ENCODE assay signal across 12 mouse cellular contexts in the genomic region with DNA sequence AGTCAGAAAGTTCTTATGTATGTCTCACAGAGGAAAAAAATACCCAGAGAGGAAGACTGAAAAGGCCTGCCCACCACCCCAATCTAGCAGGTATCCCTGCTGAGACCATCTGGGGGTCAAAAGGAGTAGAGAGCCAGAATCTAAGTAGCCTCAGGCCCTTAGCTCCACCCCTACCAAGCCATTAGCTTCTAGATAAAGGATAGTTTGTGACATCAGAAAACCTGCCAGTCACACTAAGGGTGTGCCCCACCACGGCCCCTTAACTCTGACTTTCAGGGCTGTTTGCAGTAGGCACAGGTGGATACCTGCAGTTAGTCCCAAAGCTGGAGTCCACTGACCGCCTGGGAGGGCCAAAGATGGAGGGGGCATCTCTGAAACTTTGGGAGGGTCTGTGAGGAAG. TPM values are rescaled to one million over a fixed set of nuclear protein-coding genes. Genes with fewer than 3 reads are reported as not detected.
DNase-seq lines count a peak whose midpoint lies in the region; ATAC-seq lines count a peak whose summit lies in the region.
"Had no signal": no experiment of that assay in that cellular context is flagged by ENCODE, and none has a peak within 500 bp of the region (broad histone marks: within the 10 kb centered on the region; RNA-seq: fewer than 3 reads in every experiment).

No protein-coding gene starts in this region.

- 72% methylated on average over 2 of the region's 2 CpGs for WGBS in heart, embryonic 15.5 days
- WGBS in liver, embryonic 13.5 days (ENCODE audit: insufficient replicate concordance): 22% methylated on average over 2 of the region's 2 CpGs
- WGBS in stomach, embryonic 15.5 days: 57% methylated on average over 2 of the region's 2 CpGs

- no peaks in the 10 kb centered on the region for H3K9me3 ChIP-seq in heart, embryonic 15.5 days (replicated peaks)
- H3K9me3 ChIP-seq in liver, embryonic 13.5 days (replicated peaks): no peaks in the 10 kb centered on the region
- no peaks in the 10 kb centered on the region for H3K9me3 ChIP-seq in stomach, embryonic 15.5 days
- H3K9me3 ChIP-seq: embryonic facial prominence, embryonic 15.5 days had no signal

- no peaks in the 10 kb centered on the region for H3K36me3 ChIP-seq in heart, embryonic 15.5 days
- peaks cover 3% of the 10 kb centered on the region; the same call in 1 of the 2 replicates for H3K36me3 ChIP-seq in liver, embryonic 13.5 days
- H3K36me3 ChIP-seq in stomach, embryonic 15.5 days: no peaks in the 10 kb centered on the region
- H3K36me3 ChIP-seq: embryonic facial prominence, embryonic 15.5 days had no signal

- DNase-seq in heart, postnatal 4 days: no peak
- peak; percentile 19 for DNase-seq in thymus, postnatal 14 days
- DNase-seq in thymus, postnatal 25 days: no peak
- peak; percentile 76 for DNase-seq in liver, embryonic 13.5 days
- DNase-seq in B cell, adult 2 months: no peak
- no peak for DNase-seq in right cerebral cortex, postnatal 10 days (ENCODE audit: low spot score in 2 of 2)
- DNase-seq: adrenal gland, postnatal 25 days; gastrocnemius, postnatal 36 days; layer of hippocampus, adult 9-11 months had no signal

- H3K4me3 ChIP-seq in heart, embryonic 15.5 days: no peak overlapping the region
- peak overlapping the region; percentile 85 for H3K4me3 ChIP-seq in liver, embryonic 13.5 days (replicated peaks)
- H3K4me3 ChIP-seq in stomach, embryonic 15.5 days (replicated peaks): no peak overlapping the region

- no peak for ATAC-seq in heart, embryonic 15.5 days (replicated peaks; ENCODE audit: insufficient number of reproducible peaks, insufficient read depth, low FRiP score, low read depth)
- peak; percentile 83 for ATAC-seq in liver, embryonic 13.5 days (ENCODE audit: low read depth)
- ATAC-seq in stomach, embryonic 15.5 days (ENCODE audit: insufficient read depth, low FRiP score, low read depth): peak; percentile 78; the same call in 1 of the 2 replicates

- no peak overlapping the region for H3K4me2 ChIP-seq in heart, embryonic 15.5 days
- H3K4me2 ChIP-seq in liver, embryonic 13.5 days: peak overlapping the region; percentile 100
- no peak overlapping the region for H3K4me2 ChIP-seq in stomach, embryonic 15.5 days

- no peak overlapping the region for H3K9ac ChIP-seq in heart, embryonic 15.5 days
- peak overlapping the region; percentile 94 for H3K9ac ChIP-seq in liver, embryonic 13.5 days
- H3K9ac ChIP-seq in stomach, embryonic 15.5 days: no peak overlapping the region

- H3K4me1 ChIP-seq in heart, embryonic 15.5 days (replicated peaks): peaks cover 32% of the 10 kb centered on the region
- H3K4me1 ChIP-seq in liver, embryonic 13.5 days (replicated peaks): peaks cover 77% of the 10 kb centered on the region
- peaks cover 17% of the 10 kb centered on the region for H3K4me1 ChIP-seq in stomach, embryonic 15.5 days

- 0 out of 2 replicates have a peak, but pooled peaks cover 3% of the 10 kb centered on the region for H3K27me3 ChIP-seq in heart, embryonic 15.5 days
- H3K27me3 ChIP-seq in liver, embryonic 13.5 days: peaks cover 35% of the 10 kb centered on the region
- H3K27me3 ChIP-seq in stomach, embryonic 15.5 days (replicated peaks): peaks cover 72% of the 10 kb centered on the region

- H3K27ac ChIP-seq in heart, embryonic 15.5 days: peak overlapping the region; percentile 89; the same call in 1 of the 2 replicates
- H3K27ac ChIP-seq in liver, embryonic 13.5 days: peak overlapping the region; percentile 98
- H3K27ac ChIP-seq in stomach, embryonic 15.5 days: no peak overlapping the region
- H3K27ac ChIP-seq: embryonic facial prominence, embryonic 15.5 days had no signal

RNA-seq across cellular contexts. Expression of a gene that starts 0.6 kb away (rescaled TPM):
- polyA plus RNA-seq in heart, embryonic 15.5 days (2015; fragmentation: Nextera tagmentation; extraction: Ambion mirVana): 26.7 and 29.1 TPM in 2 replicates
- total RNA-seq in heart, postnatal 4 days (2021): 10 to 100 TPM; 40.9 to 42.5 TPM
- polyA plus RNA-seq in liver, embryonic 13.5 days (2015; fragmentation: Nextera tagmentation; extraction: Ambion mirVana): 10.6 and 13.0 TPM in 2 replicates
- 1.7 and 2.2 TPM in 2 replicates for polyA plus RNA-seq in stomach, embryonic 15.5 days (2015; fragmentation: Nextera tagmentation; extraction: Ambion mirVana)

RNA-seq across cellular contexts. Expression of a gene that starts 10.1 kb away (rescaled TPM):
- polyA plus RNA-seq in heart, embryonic 15.5 days (2015; fragmentation: Nextera tagmentation; extraction: Ambion mirVana): 15.9 and 16.1 TPM in 2 replicates
- total RNA-seq in heart, postnatal 4 days (2021): 10 to 100 TPM; 15.7 to 20.5 TPM
- 2.0 and 2.2 TPM in 2 replicates for polyA plus RNA-seq in liver, embryonic 13.5 days (2015; fragmentation: Nextera tagmentation; extraction: Ambion mirVana)
- polyA plus RNA-seq in stomach, embryonic 15.5 days (2015; fragmentation: Nextera tagmentation; extraction: Ambion mirVana): 4.4 and 4.8 TPM in 2 replicates

Comparison
In these comparisons a context has a peak if more than half of its experiments do, and no peak if none do; other contexts are left out.
1. DNase-seq: peak in thymus, postnatal 14 days (single experiment) and liver, embryonic 13.5 days (single experiment); none in heart, postnatal 4 days (single experiment), thymus, postnatal 25 days (single experiment), B cell, adult 2 months (0 of 2) and right cerebral cortex, postnatal 10 days (0 of 2).